Mouse (Mus musculus): Measurements from ENCODE around the gene Osbpl10. TPM values are rescaled to one million over a fixed set of nuclear protein-coding genes. Genes with fewer than 3 reads are reported as not detected.

Gene Osbpl10
- polyA plus RNA-seq, 1 experiment: 7.0 TPM

DNA sequence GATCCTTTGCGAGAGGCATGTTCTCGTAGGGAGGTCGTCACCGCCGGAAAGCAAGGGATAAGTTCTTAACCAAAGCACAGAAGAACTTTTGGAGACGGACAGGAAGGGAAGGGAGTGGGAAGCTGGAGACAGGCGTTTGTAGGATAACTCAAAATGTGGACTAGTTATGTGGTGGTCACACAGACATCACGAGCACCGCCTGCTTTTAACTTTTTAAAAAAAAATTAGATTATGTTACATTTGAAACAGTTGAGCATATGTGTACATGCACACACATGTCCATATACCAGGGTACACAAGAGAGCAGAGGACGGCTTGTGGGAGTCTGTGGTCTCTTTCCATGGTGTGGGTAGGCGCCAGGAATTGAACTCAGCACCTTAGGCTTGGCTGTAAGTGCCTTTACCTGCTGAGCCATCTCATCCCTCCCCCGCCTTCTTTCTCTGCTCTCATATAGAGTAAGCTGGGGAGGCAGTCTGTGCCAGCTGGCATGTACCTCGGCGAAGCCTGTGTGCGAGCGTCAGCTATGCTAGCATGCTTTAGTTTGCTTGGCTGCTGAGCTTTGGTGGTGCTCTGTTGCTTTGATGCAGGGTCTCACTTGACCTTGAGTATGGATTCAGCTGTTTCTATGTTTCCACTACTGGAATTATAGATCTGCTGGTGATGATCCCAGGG, 4.5 kb downstream of the Osbpl10 start, which contains the start of gene Rps27rt:
Rps27rt (minus strand) TSS at position 51 of the 672 bp plus-strand sequence.
- Histone ChIP-seq H3K27ac (ENCODE audit: insufficient read depth, low read depth, low read length) (no peak within 1 kb of the TSS), H3K27me3 (replicated peaks; ENCODE audit: control insufficient read depth, insufficient read depth, low read length) (no peaks in the 10 kb centered on the region), H3K4me3 (ENCODE audit: insufficient read depth, low read depth, low read length) (no peak within 1 kb of the TSS), H3K4me1 (ENCODE audit: control insufficient read depth, insufficient read depth, low read length) (peaks cover 9% of the 10 kb centered on the region; the same call in 1 of the 2 replicates), H3K36me3 (ENCODE audit: control insufficient read depth, insufficient read depth, low read length) (no peaks in the 10 kb centered on the region)
- TF ChIP-seq CTCF (conservative IDR thresholded peaks at IDR 0.05; ENCODE audit: insufficient read depth, insufficient read length, low read depth, low read length) (no peak), POLR2A (IDR thresholded peaks at IDR 0.05; ENCODE audit: low read depth, low read length) (no peak)
- 93% methylated on average over 16 of the region's 16 CpGs for WGBS
- DNase-seq: no peak

- no peak for DNase-seq
- Histone ChIP-seq H3K36me3 (ENCODE audit: control insufficient read depth, insufficient read depth, low read length) (no peaks in the 10 kb centered on the region), H3K27ac (ENCODE audit: insufficient read depth, low read depth, low read length) (no peak overlapping the region), H3K4me3 (ENCODE audit: insufficient read depth, low read depth, low read length) (no peak overlapping the region), H3K4me1 (ENCODE audit: control insufficient read depth, insufficient read depth, low read length) (no peaks in the 10 kb centered on the region; the same call in 1 of the 2 replicates), H3K27me3 (replicated peaks; ENCODE audit: control insufficient read depth, insufficient read depth, low read length) (no peaks in the 10 kb centered on the region)
- TF ChIP-seq POLR2A (IDR thresholded peaks at IDR 0.05; ENCODE audit: low read depth, low read length) (no peak), CTCF (conservative IDR thresholded peaks at IDR 0.05; ENCODE audit: insufficient read depth, insufficient read length, low read depth, low read length) (no peak)
- WGBS: 96% methylated on average over 5 of the region's 5 CpGs
These were observed 7.4 kb downstream of the Osbpl10 start for GRCm38 (mm10) chr9:114985741-114986140.

- WGBS: 74% methylated on average over 5 of the region's 5 CpGs
- H3K4me3 ChIP-seq (ENCODE audit: insufficient read depth, low read depth, low read length): no peak overlapping the region
- no peak overlapping the region for H3K27ac ChIP-seq (ENCODE audit: insufficient read depth, low read depth, low read length)
These were observed 8.0 kb downstream of the Osbpl10 start for GRCm38 (mm10) chr9:114986361-114986760.

DNA sequence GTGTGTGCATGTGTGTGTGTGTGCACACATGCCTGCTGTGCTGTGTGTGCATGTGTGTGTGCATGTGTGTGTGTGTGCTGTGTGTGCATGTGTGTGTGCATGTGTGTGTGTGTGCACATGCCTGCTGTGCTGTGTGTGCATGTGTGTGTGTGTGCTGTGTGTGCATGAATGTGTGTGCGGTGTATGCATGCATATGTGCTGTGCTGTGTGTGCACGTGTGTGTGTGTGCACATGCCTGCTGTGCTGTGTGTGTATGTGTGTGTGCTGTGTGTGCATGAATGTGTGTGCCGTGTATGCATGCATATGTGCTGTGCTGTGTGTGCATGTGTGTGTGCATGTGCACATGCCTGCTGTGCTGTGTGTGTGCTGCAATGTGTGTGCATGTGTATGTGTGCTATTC, 9.7 kb downstream of the Osbpl10 start:
- no peak overlapping the region for H3K27ac ChIP-seq (ENCODE audit: insufficient read depth, low read depth, low read length)
- no peaks in the 10 kb centered on the region; the same call in 1 of the 2 replicates for H3K4me1 ChIP-seq (ENCODE audit: control insufficient read depth, insufficient read depth, low read length)
- H3K4me3 ChIP-seq (ENCODE audit: insufficient read depth, low read depth, low read length): no peak overlapping the region
- no peak for DNase-seq
- TF ChIP-seq CTCF (conservative IDR thresholded peaks at IDR 0.05; ENCODE audit: insufficient read depth, insufficient read length, low read depth, low read length) (no peak), POLR2A (IDR thresholded peaks at IDR 0.05; ENCODE audit: low read depth, low read length) (no peak)
- 96% methylated on average over 3 of the region's 3 CpGs for WGBS
- H3K27me3 ChIP-seq (replicated peaks; ENCODE audit: control insufficient read depth, insufficient read depth, low read length): no peaks in the 10 kb centered on the region
- H3K36me3 ChIP-seq (ENCODE audit: control insufficient read depth, insufficient read depth, low read length): no peaks in the 10 kb centered on the region

More at GRCm38 (mm10) chr9:114986361-114986760, 8.0 kb downstream of the Osbpl10 start:
- no peak for TF ChIP-seq CTCF (conservative IDR thresholded peaks at IDR 0.05; ENCODE audit: insufficient read depth, insufficient read length, low read depth, low read length)
- no peak for TF ChIP-seq POLR2A (IDR thresholded peaks at IDR 0.05; ENCODE audit: low read depth, low read length)
- DNase-seq: no peak
- Histone ChIP-seq H3K27me3 (replicated peaks; ENCODE audit: control insufficient read depth, insufficient read depth, low read length) (no peaks in the 10 kb centered on the region), H3K4me1 (ENCODE audit: control insufficient read depth, insufficient read depth, low read length) (no peaks in the 10 kb centered on the region; the same call in 1 of the 2 replicates), H3K36me3 (ENCODE audit: control insufficient read depth, insufficient read depth, low read length) (no peaks in the 10 kb centered on the region)

- Histone ChIP-seq H3K27me3 (replicated peaks; ENCODE audit: control insufficient read depth, insufficient read depth, low read length) (no peaks in the 10 kb centered on the region), H3K36me3 (ENCODE audit: control insufficient read depth, insufficient read depth, low read length) (no peaks in the 10 kb centered on the region), H3K27ac (ENCODE audit: insufficient read depth, low read depth, low read length) (no peak overlapping the region), H3K4me3 (ENCODE audit: insufficient read depth, low read depth, low read length) (no peak overlapping the region), H3K4me1 (ENCODE audit: control insufficient read depth, insufficient read depth, low read length) (no peaks in the 10 kb centered on the region; the same call in 1 of the 2 replicates)
- 75% methylated on average over 6 of the region's 6 CpGs for WGBS
- TF ChIP-seq CTCF (conservative IDR thresholded peaks at IDR 0.05; ENCODE audit: insufficient read depth, insufficient read length, low read depth, low read length) (no peak), POLR2A (IDR thresholded peaks at IDR 0.05; ENCODE audit: low read depth, low read length) (no peak)
- no peak for DNase-seq
These were observed 10.4 kb downstream of the Osbpl10 start for GRCm38 (mm10) chr9:114988610-114989327.

DNA sequence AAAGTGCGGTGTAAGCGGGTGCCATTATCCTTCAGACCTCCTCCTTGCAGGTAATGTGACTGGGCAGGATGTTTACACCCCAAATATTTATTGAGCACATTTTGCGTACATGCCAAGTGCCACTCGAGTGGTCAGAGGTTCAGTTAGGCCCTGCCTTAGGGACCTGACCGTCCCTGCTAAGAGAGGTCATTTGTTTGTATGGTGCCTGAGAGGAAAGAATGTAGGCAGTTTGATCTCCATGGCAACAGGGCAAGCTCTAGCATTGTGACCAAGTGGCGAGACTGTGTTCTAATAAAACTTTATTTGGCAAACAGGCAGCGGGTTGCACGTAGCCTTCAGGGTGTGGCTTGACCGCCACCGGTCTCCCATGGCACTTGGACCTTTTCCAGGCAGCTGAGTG, 12.1 kb downstream of the Osbpl10 start:
- no peaks in the 10 kb centered on the region for H3K27me3 ChIP-seq (replicated peaks; ENCODE audit: control insufficient read depth, insufficient read depth, low read length)
- peak; percentile 54 for DNase-seq
- H3K27ac ChIP-seq (ENCODE audit: insufficient read depth, low read depth, low read length): no peak overlapping the region
- no peak overlapping the region for H3K4me3 ChIP-seq (ENCODE audit: insufficient read depth, low read depth, low read length)
- H3K36me3 ChIP-seq (ENCODE audit: control insufficient read depth, insufficient read depth, low read length): no peaks in the 10 kb centered on the region
- no peaks in the 10 kb centered on the region; the same call in 1 of the 2 replicates for H3K4me1 ChIP-seq (ENCODE audit: control insufficient read depth, insufficient read depth, low read length)
- WGBS: 69% methylated on average over 10 of the region's 10 CpGs
- no peak for TF ChIP-seq POLR2A (IDR thresholded peaks at IDR 0.05; ENCODE audit: low read depth, low read length)
- TF ChIP-seq CTCF (conservative IDR thresholded peaks at IDR 0.05; ENCODE audit: insufficient read depth, insufficient read length, low read depth, low read length): no peak

DNA sequence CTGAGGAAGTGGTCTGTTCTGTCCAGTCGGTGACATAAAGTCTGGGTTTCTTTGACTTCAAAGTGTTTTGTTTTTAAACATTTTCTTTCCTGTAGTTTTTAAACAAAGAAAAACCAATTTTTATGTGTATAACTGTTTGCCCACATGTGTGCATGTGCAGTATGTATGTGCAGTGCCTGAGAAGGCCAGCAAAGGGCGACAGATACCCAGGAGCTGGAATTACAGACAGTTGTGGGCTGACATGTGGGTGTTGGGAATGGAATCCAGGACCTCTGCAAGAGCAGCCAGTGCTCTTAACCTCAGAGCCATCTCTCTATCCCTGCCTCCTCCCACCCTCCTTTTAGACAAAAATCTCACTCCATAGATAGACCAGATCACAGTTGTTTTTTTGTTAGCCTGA, 14.2 kb downstream of the Osbpl10 start:
- no peak for TF ChIP-seq POLR2A (IDR thresholded peaks at IDR 0.05; ENCODE audit: low read depth, low read length)
- TF ChIP-seq CTCF (conservative IDR thresholded peaks at IDR 0.05; ENCODE audit: insufficient read depth, insufficient read length, low read depth, low read length): no peak
- DNase-seq: no peak
- Histone ChIP-seq H3K4me1 (ENCODE audit: control insufficient read depth, insufficient read depth, low read length) (no peaks in the 10 kb centered on the region; the same call in 1 of the 2 replicates), H3K27ac (ENCODE audit: insufficient read depth, low read depth, low read length) (no peak overlapping the region), H3K4me3 (ENCODE audit: insufficient read depth, low read depth, low read length) (no peak overlapping the region), H3K36me3 (ENCODE audit: control insufficient read depth, insufficient read depth, low read length) (no peaks in the 10 kb centered on the region), H3K27me3 (replicated peaks; ENCODE audit: control insufficient read depth, insufficient read depth, low read length) (no peaks in the 10 kb centered on the region)
- 96% methylated on average over 2 of the region's 2 CpGs for WGBS
